Mouse (Mus musculus): ENCODE data around the gene Shbg. TPM values are rescaled to one million over a fixed set of nuclear protein-coding genes. Genes with fewer than 3 reads are reported as not detected.

The Shbg gene
- polyA plus RNA-seq, 1 experiment from 2014 or later = 1.5 TPM

DNA sequence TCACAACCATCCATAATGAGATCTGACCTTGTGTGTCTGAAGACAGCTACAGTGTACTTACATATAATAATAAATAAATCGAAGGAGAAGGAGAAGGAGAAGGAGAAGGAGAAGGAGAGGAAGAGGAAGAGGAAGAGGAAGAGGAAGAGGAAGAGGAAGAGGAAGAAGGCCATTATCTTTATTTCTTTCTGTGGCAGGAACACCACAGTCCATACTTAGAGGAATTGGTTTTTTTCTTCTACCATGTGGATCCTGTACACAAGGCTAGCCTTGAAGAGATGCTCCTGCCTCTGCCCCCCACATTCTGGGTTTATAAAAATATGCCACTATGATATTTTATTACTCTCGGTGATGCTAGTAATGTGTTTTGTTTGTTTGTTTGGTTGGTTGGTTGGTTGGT lies 10.9 kb downstream of the Shbg start:
- Histone ChIP-seq H3K36me3 (ENCODE audit: control insufficient read depth, insufficient read depth, low read length) (no peaks in the 10 kb centered on the region), H3K4me3 (ENCODE audit: low read depth, low read length) (no peak overlapping the region), H3K27ac (ENCODE audit: low read depth, low read length) (no peak overlapping the region), H3K27me3 (ENCODE audit: control insufficient read depth, insufficient read depth, low read length) (no peaks in the 10 kb centered on the region), H3K9me3 (replicated peaks; ENCODE audit: control insufficient read depth, low read length) (no peaks in the 10 kb centered on the region), H3K4me1 (ENCODE audit: control insufficient read depth, insufficient read depth, low read length) (peaks cover 17% of the 10 kb centered on the region), H3K9ac (ENCODE audit: low read depth, low read length) (no peak overlapping the region), H3K4me2 (no peak overlapping the region)
- 81% methylated on average over 2 of the region's 2 CpGs for WGBS (ENCODE audit: insufficient replicate concordance)
- no peak for ATAC-seq (replicated peaks; ENCODE audit: insufficient number of reproducible peaks, low FRiP score, low TSS enrichment)

DNA sequence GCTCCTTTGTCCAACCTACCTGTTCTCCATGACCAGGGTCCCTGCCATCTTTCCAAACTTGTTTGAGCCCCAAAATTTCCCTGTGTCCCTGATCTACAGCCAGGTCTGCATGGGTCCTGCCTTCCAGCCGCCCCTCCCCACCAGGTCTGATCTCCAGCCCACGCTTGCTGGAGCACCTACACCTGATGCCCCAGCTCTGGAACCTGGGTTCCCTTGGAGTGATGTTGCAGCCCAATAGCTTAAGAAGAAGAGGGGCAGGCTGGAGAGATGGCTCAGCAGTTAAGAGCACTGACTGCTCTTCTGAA lies 11.3 kb downstream of the Shbg start:
- Histone ChIP-seq H3K4me1 (ENCODE audit: control insufficient read depth, insufficient read depth, low read length) (peaks cover 21% of the 10 kb centered on the region), H3K36me3 (ENCODE audit: control insufficient read depth, insufficient read depth, low read length) (no peaks in the 10 kb centered on the region), H3K27me3 (ENCODE audit: control insufficient read depth, insufficient read depth, low read length) (no peaks in the 10 kb centered on the region), H3K27ac (ENCODE audit: low read depth, low read length) (peak overlapping the region; percentile 50; the same call in 1 of the 2 replicates), H3K4me3 (ENCODE audit: low read depth, low read length) (peak overlapping the region; percentile 59), H3K9me3 (replicated peaks; ENCODE audit: control insufficient read depth, low read length) (no peaks in the 10 kb centered on the region), H3K4me2 (peak overlapping the region; percentile 99), H3K9ac (ENCODE audit: low read depth, low read length) (peak overlapping the region; percentile 54)
- 67% methylated on average over 2 of the region's 2 CpGs for WGBS (ENCODE audit: insufficient replicate concordance)
- no peak for ATAC-seq (replicated peaks; ENCODE audit: insufficient number of reproducible peaks, low FRiP score, low TSS enrichment)

DNA sequence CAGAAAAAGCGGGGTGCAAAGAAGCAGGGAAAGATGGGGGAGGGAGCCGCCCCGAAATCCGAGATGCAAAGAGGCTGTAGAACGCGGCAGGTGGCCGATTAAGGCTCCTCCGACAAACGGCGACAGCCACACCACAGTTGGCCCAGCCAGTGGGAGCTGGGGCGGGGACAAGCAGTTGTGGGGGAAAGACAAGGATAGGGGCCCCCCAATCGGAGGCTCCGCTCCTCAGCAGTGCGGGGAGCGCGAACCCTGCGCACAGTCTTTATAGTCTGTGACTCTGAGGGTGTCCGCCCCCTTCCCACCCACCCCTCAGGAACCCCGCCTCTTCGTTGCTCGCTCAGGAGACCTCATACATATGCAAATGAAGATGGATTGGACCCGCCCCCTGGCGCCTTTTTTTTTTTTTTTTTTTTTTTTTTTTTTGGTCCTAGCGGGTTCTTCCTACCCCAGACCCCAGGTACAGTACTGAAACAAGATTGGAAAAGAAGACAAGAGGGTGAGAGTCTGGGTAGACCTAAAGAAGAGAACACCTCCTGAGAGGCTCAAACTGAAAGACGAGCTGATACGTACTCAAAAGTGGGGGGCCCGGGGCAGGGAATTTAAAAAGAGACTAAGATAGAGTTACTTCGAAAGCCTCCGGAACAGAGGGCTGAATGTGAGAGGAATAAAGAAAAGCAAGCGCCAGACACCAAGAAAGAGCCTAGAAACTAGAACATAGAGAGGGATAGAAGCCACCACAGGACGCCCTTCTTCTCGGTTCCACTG lies 11.8 kb downstream of the Shbg start, which contains the start of gene Atp1b2:
Atp1b2 (minus strand) TSS at position 217 of the 765 bp plus-strand sequence.
- Histone ChIP-seq H3K4me3 (ENCODE audit: low read depth, low read length) (peak within 1 kb of the TSS; percentile 59), H3K9me3 (replicated peaks; ENCODE audit: control insufficient read depth, low read length) (no peaks in the 10 kb centered on the region), H3K27me3 (ENCODE audit: control insufficient read depth, insufficient read depth, low read length) (no peaks in the 10 kb centered on the region), H3K4me1 (ENCODE audit: control insufficient read depth, insufficient read depth, low read length) (peaks cover 26% of the 10 kb centered on the region), H3K4me2 (peak within 1 kb of the TSS; percentile 99), H3K36me3 (ENCODE audit: control insufficient read depth, insufficient read depth, low read length) (no peaks in the 10 kb centered on the region), H3K27ac (ENCODE audit: low read depth, low read length) (peak within 1 kb of the TSS; percentile 77), H3K9ac (ENCODE audit: low read depth, low read length) (peak within 1 kb of the TSS; percentile 83)
- peak; percentile 88 for ATAC-seq (replicated peaks; ENCODE audit: insufficient number of reproducible peaks, low FRiP score, low TSS enrichment)
- 1% methylated on average over 32 of the region's 32 CpGs for WGBS (ENCODE audit: insufficient replicate concordance)

DNA sequence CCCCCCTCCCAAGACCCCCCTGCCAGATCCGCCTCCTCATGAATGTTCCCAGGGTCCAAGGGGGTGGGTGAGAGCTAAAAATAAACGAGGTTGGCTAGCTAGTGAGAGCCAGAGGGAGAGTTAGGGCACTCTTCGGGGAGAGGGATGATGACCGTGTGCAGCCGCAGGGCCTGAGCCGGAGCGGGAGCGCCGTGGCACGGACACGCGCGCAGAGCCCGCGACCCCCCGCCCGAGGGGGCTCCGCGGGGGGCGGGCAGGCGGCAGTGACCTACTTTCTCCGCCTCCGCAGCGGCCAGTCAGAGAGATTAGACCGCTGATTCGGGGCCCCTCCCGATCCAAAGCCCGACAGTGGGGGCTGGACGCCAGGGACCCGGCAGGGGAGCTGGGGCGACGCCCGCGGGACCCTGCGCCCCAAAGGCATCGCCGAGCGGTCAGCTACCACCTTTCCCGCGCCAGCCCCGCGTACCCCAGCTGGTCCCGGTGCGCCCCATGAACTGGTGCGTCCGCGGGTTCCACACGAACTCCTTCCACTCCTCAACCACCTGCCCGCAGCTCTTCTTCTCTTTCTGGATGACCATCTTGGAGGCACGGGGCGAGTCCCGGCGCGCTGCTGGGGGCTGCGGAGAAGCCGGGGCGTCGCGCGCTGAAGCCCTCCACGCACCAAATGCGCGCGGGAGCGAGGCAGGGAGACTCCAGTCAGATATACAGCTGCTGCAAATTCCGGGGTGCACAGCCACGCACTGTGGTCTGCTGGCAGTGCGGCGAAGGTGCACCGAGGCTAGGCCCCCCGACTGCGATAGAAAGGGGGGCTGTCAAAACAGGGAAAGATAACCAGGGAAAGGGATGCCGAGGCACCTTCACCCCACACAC lies 12.7 kb downstream of the Shbg start:
- peak overlapping the region; percentile 77 for H3K27ac ChIP-seq (ENCODE audit: low read depth, low read length)
- H3K36me3 ChIP-seq (ENCODE audit: control insufficient read depth, insufficient read depth, low read length) = no peaks in the 10 kb centered on the region
- ATAC-seq (replicated peaks; ENCODE audit: insufficient number of reproducible peaks, low FRiP score, low TSS enrichment) = no peak
- H3K4me1 ChIP-seq (ENCODE audit: control insufficient read depth, insufficient read depth, low read length) = peaks cover 35% of the 10 kb centered on the region
- H3K4me3 ChIP-seq (ENCODE audit: low read depth, low read length) = peak overlapping the region; percentile 59
- H3K4me2 ChIP-seq = peak overlapping the region; percentile 99
- no peaks in the 10 kb centered on the region for H3K9me3 ChIP-seq (replicated peaks; ENCODE audit: control insufficient read depth, low read length)
- H3K27me3 ChIP-seq (ENCODE audit: control insufficient read depth, insufficient read depth, low read length) = no peaks in the 10 kb centered on the region
- under 1% methylated on average over 63 of the region's 73 CpGs for WGBS (ENCODE audit: insufficient replicate concordance)
- H3K9ac ChIP-seq (ENCODE audit: low read depth, low read length) = peak overlapping the region; percentile 83

DNA sequence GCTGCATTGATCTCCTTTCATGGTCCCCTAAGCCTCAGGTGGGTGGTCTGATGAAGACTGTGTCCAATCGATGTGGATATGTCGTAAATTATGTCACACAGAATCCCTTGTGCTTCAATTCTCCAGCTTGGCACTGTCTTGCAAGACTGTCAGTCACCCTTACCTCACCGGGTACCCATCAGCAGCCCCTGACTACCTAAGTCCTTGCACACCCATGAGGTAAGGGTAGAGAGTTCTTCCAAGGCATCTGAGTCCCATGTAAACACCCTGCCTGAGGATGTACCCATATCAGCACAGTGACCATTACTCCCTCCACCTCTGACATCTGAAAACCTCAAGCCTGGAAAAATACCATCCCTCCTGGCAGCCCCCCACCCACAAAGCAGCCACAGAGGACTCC lies 13.4 kb downstream of the Shbg start:
- Histone ChIP-seq H3K27me3 (ENCODE audit: control insufficient read depth, insufficient read depth, low read length) (no peaks in the 10 kb centered on the region), H3K36me3 (ENCODE audit: control insufficient read depth, insufficient read depth, low read length) (no peaks in the 10 kb centered on the region), H3K9ac (ENCODE audit: low read depth, low read length) (peak overlapping the region; percentile 83; the same call in 1 of the 2 replicates), H3K4me3 (ENCODE audit: low read depth, low read length) (peak overlapping the region; percentile 59), H3K4me2 (peak overlapping the region; percentile 99), H3K27ac (ENCODE audit: low read depth, low read length) (peak overlapping the region; percentile 77; the same call in 1 of the 2 replicates), H3K4me1 (ENCODE audit: control insufficient read depth, insufficient read depth, low read length) (peaks cover 42% of the 10 kb centered on the region), H3K9me3 (replicated peaks; ENCODE audit: control insufficient read depth, low read length) (no peaks in the 10 kb centered on the region)
- 50% methylated on average over 3 of the region's 3 CpGs for WGBS (ENCODE audit: insufficient replicate concordance)
- ATAC-seq (replicated peaks; ENCODE audit: insufficient number of reproducible peaks, low FRiP score, low TSS enrichment) = no peak

DNA sequence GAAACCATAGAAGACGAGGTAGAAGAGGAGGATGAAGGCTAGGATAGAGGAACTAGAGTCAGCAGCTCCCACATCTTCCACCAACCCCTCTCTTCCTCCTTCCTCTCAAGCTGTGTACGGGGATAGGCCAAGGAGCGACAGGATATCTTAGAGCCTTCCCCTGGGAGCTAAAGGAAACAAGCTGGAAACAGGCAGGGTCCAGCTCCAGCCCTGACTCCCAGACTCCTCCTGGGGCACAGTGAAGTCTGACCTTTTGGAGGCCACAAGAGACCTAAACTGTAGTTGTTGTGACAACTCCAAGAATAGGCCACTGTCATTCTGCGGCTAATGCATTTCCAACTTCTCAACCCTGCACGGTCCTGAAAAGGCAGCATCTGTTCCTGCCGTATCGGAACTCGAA lies 14.2 kb downstream of the Shbg start:
- peaks cover 44% of the 10 kb centered on the region for H3K4me1 ChIP-seq (ENCODE audit: control insufficient read depth, insufficient read depth, low read length)
- H3K36me3 ChIP-seq (ENCODE audit: control insufficient read depth, insufficient read depth, low read length) = no peaks in the 10 kb centered on the region
- no peak overlapping the region for H3K4me3 ChIP-seq (ENCODE audit: low read depth, low read length)
- H3K27ac ChIP-seq (ENCODE audit: low read depth, low read length) = no peak overlapping the region
- H3K4me2 ChIP-seq = peak overlapping the region; percentile 99; the same call in 1 of the 2 replicates
- no peaks in the 10 kb centered on the region for H3K27me3 ChIP-seq (ENCODE audit: control insufficient read depth, insufficient read depth, low read length)
- H3K9me3 ChIP-seq (replicated peaks; ENCODE audit: control insufficient read depth, low read length) = no peaks in the 10 kb centered on the region
- no peak for ATAC-seq (replicated peaks; ENCODE audit: insufficient number of reproducible peaks, low FRiP score, low TSS enrichment)
- H3K9ac ChIP-seq (ENCODE audit: low read depth, low read length) = no peak overlapping the region
- WGBS (ENCODE audit: insufficient replicate concordance) = 68% methylated on average over 8 of the region's 8 CpGs

DNA sequence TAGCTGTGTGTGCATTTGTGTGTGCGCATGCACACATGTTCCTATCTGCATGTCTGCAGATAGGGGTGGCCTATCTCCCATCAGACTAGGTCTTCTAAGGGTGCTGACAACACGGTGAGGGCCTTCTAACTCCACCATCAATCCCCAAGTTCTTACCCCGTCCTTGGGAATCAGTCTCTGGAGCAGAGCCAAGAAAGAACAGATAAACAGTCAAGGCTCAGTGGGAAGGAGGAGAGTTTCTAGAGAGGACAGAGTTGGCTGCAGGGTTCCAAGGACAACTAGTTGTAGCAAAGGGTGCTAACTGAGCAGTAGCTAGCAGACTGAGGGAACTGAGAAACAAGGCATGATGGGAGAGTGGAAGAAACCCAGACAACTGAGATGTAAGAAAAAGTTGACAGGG lies 15.9 kb downstream of the Shbg start:
- Histone ChIP-seq H3K4me2 (peak overlapping the region; percentile 15; the same call in 1 of the 2 replicates), H3K9ac (ENCODE audit: low read depth, low read length) (peak overlapping the region; percentile 31; the same call in 1 of the 2 replicates), H3K27me3 (ENCODE audit: control insufficient read depth, insufficient read depth, low read length) (no peaks in the 10 kb centered on the region), H3K9me3 (replicated peaks; ENCODE audit: control insufficient read depth, low read length) (no peaks in the 10 kb centered on the region), H3K4me1 (ENCODE audit: control insufficient read depth, insufficient read depth, low read length) (peaks cover 44% of the 10 kb centered on the region), H3K36me3 (ENCODE audit: control insufficient read depth, insufficient read depth, low read length) (no peaks in the 10 kb centered on the region), H3K27ac (ENCODE audit: low read depth, low read length) (peak overlapping the region; percentile 48; the same call in 1 of the 2 replicates), H3K4me3 (ENCODE audit: low read depth, low read length) (no peak overlapping the region)
- ATAC-seq (replicated peaks; ENCODE audit: insufficient number of reproducible peaks, low FRiP score, low TSS enrichment) = no peak
- WGBS (ENCODE audit: insufficient replicate concordance) = 31% methylated on average over 3 of the region's 3 CpGs

DNA sequence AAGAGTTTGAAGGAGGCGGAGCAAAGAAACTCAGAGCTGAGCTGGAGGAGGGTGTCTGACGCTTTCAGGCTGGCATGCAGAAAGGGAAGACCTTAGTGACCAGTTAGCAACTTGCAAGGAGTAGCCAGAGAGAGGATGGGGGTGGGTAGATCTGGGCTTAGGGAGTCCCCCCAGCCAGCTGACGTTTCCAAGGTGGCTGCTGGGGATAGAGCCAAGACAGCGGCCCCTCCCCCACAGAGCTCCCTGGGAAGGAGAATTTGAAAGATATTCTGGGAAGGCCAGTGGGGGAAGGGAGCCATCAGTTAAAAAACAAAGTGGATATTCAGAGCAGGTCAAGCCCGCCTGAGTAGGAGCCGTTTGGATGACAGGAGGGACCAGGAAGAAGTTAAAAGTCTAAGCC lies 17.6 kb downstream of the Shbg start:
- Histone ChIP-seq H3K4me1 (ENCODE audit: control insufficient read depth, insufficient read depth, low read length) (peaks cover 44% of the 10 kb centered on the region), H3K4me2 (peak overlapping the region; percentile 41), H3K9me3 (replicated peaks; ENCODE audit: control insufficient read depth, low read length) (no peaks in the 10 kb centered on the region), H3K27me3 (ENCODE audit: control insufficient read depth, insufficient read depth, low read length) (no peaks in the 10 kb centered on the region), H3K27ac (ENCODE audit: low read depth, low read length) (peak overlapping the region; percentile 73), H3K4me3 (ENCODE audit: low read depth, low read length) (no peak overlapping the region), H3K36me3 (ENCODE audit: control insufficient read depth, insufficient read depth, low read length) (no peaks in the 10 kb centered on the region), H3K9ac (ENCODE audit: low read depth, low read length) (no peak overlapping the region; the same call in 1 of the 2 replicates)
- peak; percentile 53; the same call in 1 of the 2 replicates for ATAC-seq (replicated peaks; ENCODE audit: insufficient number of reproducible peaks, low FRiP score, low TSS enrichment)
- WGBS (ENCODE audit: insufficient replicate concordance) = 8% methylated on average over 6 of the region's 6 CpGs
